Mouse (Mus musculus) spleen, postnatal 4 days (tissue): ENCODE data around the gene Bsg.
A peak's percentile ranks its signal among the peaks of the same experiment; 100 is the strongest.

Experiments used
- DNase-seq, 2 experiments: peaks; one replicate each; pipeline ENCODE4 v3.0.0; 2022; ENCODE audit warnings: low spot score in 2 of 2

Gene Bsg

DNA sequence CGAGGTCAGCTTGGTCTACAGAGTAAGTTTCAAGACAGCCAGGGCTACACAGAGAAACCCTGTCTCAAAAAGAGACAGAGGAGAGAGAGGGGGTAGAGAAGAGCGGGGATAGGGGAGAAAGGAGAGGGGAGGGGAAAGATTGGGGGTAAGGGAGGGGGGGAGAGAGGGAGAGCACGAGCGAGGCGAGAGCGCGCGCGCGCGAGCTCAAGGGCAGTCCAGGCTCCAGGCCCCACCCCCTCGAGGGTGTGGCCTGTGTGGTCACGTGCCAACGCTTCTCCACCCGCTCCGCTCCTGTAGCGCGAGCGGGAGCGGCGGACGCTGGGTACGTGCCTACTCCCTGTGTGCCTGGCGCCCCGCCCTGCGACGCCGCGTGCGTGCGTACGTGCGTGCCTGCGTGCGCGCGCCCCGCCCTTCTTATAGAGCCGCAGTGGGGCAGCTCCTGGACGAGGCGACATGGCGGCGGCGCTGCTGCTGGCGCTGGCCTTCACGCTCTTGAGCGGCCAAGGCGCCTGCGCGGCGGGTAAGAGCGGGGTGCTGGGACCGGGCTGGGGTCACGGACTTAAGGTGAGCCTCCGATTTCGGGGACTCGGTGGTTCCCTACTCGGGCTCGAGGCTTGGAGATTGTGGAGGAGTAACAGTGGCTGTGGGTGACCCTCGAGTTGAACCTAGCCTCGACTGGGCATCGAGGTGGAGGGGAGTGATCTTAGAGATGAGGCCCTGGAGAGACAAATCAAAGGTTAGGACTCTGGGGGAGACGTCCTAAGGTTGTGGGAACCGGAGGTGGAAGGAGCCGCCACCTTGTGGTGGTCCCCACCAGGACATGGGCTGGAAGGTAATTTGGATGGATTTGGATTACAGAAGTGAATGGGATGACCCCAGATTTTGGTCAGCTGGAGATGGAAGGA is at the start of gene Bsg:
Gene Bsg, plus strand, starts transcription at position 427 of the 905 bp plus-strand sequence.
- peak; percentile 98 for DNase-seq

DNA sequence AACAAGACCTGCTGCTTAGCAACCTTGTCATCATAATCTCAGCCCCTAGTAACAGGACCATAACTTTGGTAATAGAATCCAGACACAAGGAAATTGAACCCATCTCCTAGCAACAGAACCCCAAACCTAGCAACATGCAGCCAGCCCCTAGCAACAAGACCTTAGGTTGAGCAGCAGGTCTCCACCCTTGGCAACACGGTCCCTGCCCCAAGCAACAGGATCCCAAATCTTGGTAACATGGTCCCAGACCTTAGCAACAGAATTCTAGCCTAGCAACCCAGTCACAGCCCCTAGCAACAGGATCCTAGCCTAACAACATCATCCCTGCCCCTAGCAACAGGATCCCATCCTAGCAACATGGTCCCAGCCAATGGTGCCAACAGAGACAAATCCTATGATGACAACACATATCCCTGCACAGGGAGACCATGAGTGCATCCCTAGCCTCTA is 49.3 kb upstream of the Bsg start:
- DNase-seq = no peak

DNA sequence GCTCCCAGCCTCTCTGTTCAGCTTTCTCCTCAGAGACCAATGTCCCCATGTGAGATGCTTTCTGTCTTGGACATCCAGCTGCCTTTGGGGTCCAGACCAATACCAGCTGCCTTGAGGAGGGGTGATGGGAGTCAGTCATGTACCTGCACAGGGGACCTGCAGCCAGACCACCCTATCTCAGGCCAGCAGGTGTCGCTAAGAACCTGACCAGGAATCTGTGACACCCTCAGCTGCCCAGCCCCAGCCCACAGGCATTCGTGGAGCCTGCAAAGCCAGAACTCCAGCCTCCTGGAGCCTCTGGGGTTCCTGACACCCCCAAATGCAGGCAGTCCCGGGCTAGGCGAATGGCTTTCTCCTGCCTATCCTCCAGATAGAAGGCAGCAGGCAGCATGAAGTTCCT is 45.5 kb upstream of the Bsg start:
- peak in 1 of 2 experiments; percentile 71 for DNase-seq

DNA sequence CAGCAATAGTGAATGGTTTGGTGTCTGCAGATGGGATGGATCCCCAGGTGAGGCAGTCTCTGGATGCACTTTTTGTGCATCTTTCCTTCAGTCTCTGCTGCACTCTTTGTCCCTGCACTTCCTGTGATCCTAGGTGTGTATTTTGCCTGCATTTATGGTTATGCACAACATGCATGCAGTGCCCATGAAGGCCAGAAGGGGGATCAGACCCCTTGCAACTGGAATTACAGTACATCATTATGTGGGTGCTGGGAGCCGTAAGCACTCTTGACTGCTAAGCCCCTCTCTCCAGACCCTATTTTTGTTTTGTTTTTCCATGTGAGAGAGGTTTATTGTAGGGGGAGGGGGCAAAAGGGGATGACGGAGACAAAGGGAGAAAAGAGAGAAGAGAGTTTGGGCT is 44.0 kb upstream of the Bsg start:
- DNase-seq = no peak

DNA sequence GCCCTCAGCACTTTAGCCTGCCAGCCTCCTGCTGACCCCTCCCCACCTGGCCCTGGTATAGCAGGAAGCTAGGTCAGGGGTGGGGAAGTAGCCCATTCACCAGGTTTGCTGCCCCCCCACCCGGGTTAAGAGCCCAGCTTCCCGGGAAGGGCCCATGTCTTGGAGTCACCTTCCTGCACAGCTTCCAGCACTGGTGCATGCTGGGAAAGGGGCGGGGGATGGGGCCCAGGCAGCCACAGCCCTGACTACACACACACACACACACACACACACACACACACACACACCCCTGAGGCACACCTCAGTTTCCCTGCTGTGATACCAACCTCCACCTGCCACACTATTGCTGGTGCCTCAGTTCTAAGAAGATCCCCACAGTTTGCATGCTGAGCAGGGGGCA is 42.4 kb upstream of the Bsg start:
- no peak for DNase-seq

DNA sequence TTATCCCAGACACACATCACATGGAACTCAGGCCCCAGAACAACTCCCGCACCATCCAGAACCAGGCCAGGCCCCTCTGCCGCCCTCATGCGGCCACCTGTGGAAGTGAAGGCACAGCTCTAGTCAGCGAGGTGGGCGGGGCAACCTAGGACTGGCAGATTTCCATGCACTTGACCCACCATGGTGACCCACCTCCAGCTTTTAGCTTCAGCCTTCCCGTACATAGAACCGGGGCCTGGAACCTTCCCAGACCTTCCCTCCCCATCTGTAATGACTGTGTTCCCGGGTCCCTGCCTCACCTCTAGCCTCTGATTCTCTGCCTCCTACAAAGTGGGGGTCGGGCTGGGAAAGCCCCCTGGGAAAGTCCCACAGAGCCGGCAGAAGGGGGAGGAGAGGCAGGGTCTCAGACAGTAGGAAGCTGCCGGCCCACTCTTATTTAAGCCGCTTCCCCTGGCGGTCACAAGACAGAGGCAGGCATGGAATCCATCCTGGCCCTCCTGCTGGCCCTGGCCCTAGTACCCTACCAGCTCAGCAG is 40.1 kb upstream of the Bsg start, which contains the start of gene Madcam1:
Gene Madcam1, plus strand, starts transcription at position 429 of the 535 bp plus-strand sequence.
- DNase-seq = peak; percentile 73 to 91

DNA sequence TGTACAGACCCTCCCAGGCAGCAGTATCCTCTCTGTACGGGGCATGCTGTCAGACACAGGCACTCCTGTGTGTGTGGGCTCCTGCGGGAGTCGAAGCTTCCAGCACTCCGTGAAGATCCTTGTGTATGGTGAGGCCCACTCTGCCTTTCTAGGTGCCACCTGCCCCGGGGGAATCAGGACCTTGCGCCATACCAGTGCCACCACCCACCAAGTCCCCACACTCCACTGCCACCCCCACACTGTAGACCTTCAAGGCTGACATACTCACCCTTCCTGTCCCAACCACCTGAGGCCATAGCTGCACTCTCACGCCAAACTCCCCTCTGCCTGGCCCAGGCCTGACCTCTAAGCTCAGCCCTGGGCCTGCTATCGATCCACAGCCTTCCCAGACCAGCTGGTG is 39.2 kb upstream of the Bsg start:
- no peak for DNase-seq

DNA sequence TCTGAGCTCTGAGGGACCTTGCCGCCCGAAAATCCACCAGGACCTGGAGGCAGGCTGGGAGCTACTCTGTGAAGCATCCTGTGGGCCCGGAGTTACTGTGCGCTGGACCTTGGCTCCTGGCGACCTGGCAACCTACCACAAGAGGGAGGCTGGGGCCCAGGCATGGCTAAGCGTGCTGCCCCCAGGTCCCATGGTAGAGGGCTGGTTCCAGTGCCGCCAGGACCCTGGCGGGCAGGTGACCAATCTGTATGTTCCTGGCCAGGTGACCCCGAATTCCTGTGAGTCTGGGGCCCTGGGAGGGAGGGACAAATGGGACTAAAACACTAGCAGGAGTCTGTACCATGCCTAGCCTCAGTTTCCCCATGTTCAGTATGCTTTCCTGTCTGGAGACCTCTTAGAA is 37.8 kb upstream of the Bsg start:
- no peak for DNase-seq

DNA sequence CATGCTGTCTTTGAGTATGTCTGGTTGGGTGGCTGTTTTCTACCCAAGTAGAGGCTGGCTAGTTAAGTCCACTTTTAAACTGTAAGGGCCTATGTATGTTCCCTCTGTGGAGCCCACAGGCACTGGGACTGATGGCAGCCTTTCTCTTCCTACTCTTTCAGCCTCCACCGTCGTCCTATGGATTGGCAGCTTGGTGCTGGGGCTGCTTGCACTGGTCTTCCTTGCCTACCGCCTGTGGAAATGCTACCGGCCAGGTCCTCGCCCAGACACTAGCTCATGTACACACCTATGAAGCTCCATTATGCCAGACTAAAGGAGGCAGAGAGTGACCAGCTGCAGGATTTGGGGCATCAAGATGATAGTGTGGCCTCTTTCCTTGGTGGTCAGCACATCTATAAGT is 36.2 kb upstream of the Bsg start:
- no peak for DNase-seq

DNA sequence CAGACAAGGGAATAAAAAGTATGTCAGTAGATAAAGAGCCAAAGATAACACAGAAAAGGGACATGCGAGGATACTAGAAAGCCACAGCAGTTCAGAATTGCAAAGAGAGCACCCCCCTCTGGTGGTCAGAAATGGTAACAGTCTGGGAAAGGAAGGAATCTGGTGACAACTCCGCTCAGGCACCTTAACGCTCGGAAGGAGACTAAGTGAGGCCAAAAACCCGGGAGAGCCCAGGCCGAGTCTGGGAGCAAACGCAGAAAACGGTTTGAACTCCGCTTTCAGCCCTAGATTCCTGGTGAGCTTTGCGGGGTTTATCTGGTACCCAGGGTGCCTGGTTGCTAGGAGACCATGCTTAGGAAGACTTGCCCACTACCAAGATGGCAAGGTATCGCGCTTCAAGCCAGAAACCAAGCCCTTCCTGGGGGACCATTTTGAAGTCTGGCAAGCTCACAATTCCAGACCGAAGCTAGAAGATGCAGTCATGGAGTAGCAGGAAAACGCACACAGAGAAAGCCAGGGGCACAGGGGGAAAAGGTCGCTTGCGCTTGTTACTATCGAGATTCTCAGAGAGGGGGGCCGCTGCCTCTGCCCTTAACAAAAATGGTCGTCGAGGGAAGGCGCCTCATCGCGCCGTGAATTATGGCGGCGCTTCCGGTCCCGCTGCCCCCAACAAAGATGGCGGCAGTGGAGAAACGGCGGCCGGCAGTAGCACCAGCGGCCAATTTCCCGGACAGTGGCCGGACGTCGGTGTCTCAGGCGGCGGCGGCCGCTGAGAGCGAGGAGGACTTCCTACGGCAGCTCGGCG is 35.3 kb upstream of the Bsg start, which contains the start of gene Tpgs1:
Gene Tpgs1, plus strand, starts transcription at position 599 of the 805 bp plus-strand sequence.
- peak; percentile 82 to 92 for DNase-seq

DNA sequence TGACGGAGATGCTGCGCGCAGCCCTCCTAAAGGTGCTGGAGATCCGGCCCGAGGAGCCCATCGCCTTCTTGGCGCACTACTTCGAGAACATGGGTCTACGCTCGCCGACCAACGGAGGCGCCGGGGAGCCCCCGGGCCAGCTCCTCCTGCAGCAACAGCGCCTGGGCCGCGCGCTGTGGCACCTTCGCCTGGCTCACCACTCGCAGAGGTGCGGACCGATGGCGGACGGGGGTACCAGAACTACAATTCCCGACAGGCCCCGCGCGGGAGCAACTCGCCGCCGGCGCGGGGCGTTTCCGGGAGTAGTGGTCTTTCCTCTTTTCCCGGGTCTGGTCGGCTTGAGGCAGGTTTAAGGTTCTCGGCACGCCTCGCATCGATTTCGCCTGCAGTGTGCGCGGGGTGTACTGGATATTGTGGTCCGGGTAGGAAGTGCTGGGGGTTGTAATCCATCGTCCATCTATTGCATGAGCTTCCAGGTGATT is 34.7 kb upstream of the Bsg start:
- peak; percentile 66 to 86 for DNase-seq

DNA sequence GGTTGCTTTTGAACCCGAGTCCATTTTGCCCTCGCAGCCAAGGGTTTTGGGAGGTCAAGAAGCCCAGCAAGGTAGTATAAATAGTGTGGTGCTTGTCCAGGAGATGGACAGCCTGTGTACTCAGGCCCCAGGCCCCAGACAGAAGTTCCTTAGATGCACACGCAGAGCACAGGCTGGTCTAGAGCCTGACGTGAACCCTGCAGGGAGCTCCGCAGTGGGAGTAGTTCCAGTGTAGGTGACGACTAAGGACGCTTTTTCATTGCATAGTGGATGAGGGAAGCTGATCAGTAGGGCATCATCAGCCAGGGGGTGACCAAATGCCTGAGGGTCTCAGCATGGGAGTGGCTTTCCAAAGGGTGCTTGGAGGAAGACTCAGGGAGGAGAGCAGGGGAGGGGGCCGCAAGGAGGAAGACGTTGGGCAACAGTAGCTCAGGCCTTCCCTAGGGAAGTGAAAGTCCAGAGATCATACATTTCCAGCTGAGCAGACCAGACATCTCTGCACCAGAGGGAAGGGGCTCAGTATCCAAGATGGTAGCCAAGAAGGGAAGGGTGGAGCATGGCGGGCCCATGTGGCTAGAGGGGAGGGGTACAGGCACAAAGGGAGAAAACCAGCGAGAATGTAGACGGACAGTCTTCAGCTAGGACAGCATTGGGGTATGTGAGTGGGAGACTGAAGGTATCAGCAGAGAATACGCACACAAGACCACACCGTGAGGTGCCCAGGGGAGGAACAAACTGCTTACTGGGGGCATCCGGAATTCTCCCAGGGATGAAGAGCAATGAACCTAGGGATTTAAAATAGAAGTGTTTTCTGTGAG is 34.0 kb upstream of the Bsg start:
- DNase-seq = no peak

DNA sequence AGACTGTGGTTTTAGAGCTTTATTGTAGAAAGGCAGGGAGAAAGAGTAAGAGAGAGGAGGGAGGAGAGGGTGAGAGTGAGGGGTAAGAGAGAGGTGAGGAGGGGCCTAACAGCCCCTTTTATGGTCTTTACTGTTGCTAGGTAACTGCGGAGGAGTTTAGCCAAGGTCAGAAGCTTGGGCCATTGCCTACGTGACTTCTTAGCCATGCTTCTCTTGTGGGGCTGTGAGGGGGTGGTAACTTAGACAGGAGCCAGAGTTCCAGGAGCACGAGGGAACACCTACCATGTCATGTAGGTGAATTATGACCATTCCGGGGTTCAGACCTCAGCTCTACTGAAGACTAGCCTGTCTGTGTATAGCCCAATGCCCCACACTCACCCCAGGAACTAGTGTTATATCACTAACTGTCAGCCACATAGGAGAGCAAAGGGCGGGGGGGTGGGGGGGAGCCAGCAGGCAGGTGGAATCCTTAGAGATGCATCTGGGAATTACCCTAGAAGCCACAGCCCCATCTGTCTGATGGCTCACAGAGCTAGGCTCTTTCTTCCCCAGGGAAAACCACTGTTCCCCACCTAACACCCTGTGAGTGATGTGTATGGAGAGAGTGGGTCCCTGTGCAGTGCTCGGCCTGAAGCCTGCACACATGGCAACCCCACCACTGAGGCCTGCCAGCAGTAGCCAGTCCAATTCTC is 32.7 kb upstream of the Bsg start:
- DNase-seq = no peak

DNA sequence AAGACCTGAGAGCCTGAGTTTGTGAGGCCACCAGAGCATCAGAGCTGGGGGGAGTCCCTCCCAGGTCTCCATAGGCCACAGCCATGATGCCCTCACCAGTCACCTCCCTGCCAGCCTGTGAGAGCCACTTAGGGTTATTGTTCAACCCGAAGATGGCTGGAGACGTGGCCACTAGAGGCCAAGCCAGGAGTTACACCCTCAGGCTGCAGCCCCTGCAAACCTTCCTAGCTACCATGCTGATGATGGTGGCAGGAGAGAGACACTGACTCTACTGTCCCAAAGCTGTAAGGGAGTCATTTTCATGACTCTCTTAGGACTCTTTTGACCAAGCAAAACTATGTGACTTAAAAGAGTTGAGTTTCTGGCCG is 32.2 kb upstream of the Bsg start:
- DNase-seq = no peak

DNA sequence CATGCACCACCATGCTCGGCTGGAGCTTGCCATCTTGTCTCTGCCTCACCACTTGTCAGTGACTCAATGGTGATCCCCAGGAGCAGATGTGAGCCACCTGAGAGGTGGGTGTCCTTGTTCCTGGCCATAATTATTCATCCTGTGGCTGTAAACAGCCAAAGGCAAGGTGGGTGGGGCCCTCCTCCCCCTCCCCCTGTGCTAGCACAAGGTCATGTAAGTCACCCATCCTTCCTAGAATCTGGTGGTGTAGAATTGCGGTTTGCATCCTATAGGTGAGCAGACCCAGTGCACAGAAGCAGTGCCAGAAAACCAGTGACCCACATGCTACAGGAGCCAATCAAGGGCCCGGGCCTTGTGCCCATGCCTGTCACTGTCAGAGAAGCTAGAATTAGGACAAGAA is 31.2 kb upstream of the Bsg start:
- no peak for DNase-seq

DNA sequence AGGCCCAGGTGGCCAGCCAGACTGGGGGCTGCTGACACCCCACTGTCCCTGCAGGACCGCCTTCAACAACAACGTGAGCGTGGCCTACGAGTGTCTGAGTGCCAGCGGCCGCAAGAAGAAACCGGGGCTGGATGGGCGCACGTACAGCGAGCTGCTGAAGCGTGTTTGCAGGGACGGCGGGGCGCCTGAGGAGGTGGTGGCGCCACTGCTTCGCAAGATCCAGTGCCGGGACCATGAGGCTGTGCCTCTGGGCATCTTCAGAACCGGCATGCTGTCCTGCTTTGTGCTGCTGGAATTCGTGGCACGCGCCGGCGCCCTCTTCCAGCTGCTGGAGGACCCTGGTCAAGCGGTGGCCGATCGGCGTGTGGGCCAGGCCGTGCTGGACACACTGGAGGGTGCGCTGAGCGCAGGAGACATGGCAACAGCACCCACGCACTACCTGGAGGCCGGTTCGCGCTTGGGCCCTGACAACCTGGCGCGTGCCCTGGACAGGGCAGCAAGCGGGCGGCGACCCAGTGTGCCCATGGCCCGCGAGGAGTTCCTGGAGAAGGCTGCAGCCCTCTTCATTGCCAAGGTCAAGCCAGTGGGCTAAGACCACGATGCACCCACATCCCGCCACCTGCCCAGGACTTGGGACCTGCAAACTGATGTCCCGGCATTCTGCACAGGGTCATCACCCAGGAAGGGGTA is 28.8 kb upstream of the Bsg start:
- no peak for DNase-seq

DNA sequence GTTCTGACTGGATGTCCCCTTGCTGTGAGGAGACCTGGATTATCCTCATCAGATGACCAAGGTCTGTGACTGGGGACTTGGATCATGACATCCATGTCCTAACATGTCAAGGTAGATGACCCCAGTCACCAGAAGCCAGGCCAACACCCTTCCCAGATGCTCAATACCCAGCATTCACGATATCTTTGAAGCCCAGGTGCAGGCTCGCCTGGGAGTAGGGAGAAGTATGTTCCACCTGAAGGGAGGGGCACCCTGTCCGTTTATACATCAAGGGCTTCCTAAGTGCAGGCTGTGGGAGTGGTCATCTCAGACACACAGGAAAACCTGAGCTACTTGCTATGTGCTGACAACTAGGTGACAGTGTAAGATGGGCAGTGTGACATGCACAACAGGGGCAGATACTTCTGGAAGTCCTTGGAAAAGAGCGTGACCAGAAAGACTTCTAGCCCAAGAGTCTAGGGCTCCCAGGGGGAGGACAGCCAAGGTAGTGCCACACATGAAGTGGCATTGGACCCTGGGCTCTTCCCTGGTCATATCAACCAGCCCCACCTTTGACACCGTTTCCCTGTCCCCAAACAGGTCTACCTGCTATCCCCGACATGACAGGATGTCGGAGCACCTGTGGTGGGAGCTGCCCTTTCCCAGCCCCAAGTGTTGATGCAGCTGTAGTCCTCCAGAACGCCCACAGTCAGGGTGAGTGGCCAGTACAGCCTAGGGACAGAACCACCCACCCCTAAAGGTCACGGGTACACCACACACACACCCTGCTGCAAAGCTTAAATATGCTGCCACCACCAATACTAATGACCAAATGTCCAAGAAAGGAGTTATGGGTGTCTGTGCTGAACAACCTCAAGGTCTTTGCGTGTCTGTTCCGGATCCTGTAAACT is 23.4 kb upstream of the Bsg start:
- peak in 1 of 2 experiments; percentile 72 for DNase-seq

DNA sequence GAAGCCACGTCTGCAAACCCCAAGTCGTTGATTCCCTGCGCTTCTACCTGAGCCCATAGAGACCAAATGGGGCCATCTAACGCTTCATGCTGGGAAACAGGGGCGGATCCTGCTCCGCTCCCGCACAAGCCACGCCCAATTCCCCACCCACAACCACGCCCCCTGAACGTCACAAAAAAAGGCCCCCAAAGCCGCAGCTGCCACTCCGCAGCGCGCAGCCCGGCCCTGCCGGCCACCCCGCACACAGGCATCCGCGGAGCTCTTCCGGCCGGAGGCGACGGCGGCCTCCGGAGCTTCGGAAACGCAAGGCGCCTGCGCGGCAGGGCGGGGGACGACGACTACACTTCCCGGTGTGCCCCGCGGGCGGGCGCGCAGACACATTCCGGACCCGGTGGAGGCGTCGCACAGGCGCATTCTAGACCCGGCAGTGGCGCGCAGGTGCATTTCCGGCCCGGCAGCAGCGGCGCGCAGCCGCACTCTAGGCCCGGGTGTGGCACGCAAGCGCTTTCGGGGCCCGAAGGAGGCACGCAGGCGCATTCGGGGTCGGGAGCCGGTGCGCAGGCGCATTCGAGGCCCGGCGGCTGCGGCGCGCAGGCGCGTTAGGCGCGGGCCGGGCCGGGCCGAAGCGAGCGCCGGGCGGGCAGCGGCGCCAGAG is 22.6 kb upstream of the Bsg start, which contains the start of gene Cdc34:
Gene Cdc34, plus strand, starts transcription at position 605 of the 655 bp plus-strand sequence.
- peak; percentile 98 to 100 for DNase-seq

DNA sequence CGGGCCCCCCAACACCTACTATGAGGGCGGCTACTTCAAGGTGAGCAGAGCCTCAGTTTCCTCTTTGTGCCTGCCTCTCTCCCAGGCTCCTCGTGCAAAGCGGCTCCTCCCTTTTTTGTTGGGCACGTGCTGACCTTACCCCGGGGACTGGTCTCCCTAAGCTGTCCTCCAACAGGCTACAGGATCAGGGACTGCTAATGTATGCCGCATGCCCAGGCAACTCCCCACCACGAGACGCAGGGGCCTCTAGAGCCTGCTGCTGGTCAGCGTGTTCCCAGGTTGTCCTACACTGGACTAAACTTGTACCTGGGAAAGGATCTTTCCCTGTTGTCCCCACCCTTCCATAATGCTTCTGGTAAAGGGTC is 21.8 kb upstream of the Bsg start:
- peak; percentile 49 to 75 for DNase-seq
